Mouse (Mus musculus) neural tube, embryonic 11.5 days (tissue): ENCODE results near the gene Kif17. TPM values are rescaled to one million over a fixed set of nuclear protein-coding genes. Genes with fewer than 3 reads are reported as not detected.

Experiments
- ATAC-seq: fragments of 200-750 bp; cut with Nextera tagmentation; 2 replicates; pipeline ENCODE4 v1.8.0; 2017; ENCODE audit warnings: moderate number of reproducible peaks, mild to moderate bottlenecking, moderate TSS enrichment, moderate library complexity; ENCODE audit not compliant: insufficient read depth, low FRiP score, low TSS enrichment
- DNase-seq: peaks from one replicate; pipeline ENCODE4 v3.0.0-alpha.2; 2015; ENCODE audit warnings: low spot score
- H3K27ac ChIP-seq: fragments of 300-500 bp; sonication (generic); 2 replicates; pipeline ENCODE4 v1.5.1; 2014; ENCODE audit warnings: low read depth, mild to moderate bottlenecking, low read length
- H3K27me3 ChIP-seq: fragments of 300-500 bp; sonication (generic); 2 replicates; pipeline ENCODE4 v1.6.1; 2014; ENCODE audit warnings: mild to moderate bottlenecking, low read length, mixed read lengths; ENCODE audit not compliant: control insufficient read depth, insufficient read depth
- H3K36me3 ChIP-seq: fragments of 300-500 bp; sonication (generic); 2 replicates; pipeline ENCODE4 v1.6.1; 2014; ENCODE audit warnings: mild to moderate bottlenecking, low read length, moderate library complexity, mixed read lengths; ENCODE audit not compliant: control insufficient read depth, insufficient read depth
- H3K4me1 ChIP-seq: fragments of 300-500 bp; sonication (generic); 2 replicates; pipeline ENCODE4 v1.6.1; 2014; ENCODE audit warnings: low read length, mixed read lengths; ENCODE audit not compliant: control insufficient read depth, insufficient read depth
- H3K4me2 ChIP-seq: fragments of 300-500 bp; sonication (generic); 2 replicates; pipeline ENCODE4 v1.6.1; 2014; ENCODE audit warnings: low read depth, mild to moderate bottlenecking, moderate library complexity
- H3K4me3 ChIP-seq: fragments of 300-500 bp; sonication (generic); 2 replicates; pipeline ENCODE4 v1.5.1; 2014; ENCODE audit warnings: low read depth, low read length
- H3K9ac ChIP-seq: fragments of 300-500 bp; sonication (generic); 2 replicates; pipeline ENCODE4 v1.6.1; 2014; ENCODE audit warnings: mild to moderate bottlenecking, low read length
- H3K9me3 ChIP-seq: fragments of 300-500 bp; sonication (generic); 2 replicates; pipeline ENCODE4 v1.6.1; 2016; ENCODE audit warnings: low read length; ENCODE audit not compliant: control insufficient read depth
- WGBS: fragments of 180-500 bp; shearing (Covaris S2); extraction: QIAGEN DNeasy Blood & Tissue Kit; methylation state at CpG from one replicate; pipeline ENCODE4 v1.1.7; 2014; 5-methylcytosine and 5-hydroxymethylcytosine counted together
- polyA plus RNA-seq: library from polyadenylated mRNA; unstranded; fragments of >200 nt; fragmentation: Nextera tagmentation; extraction: Ambion mirVana; gene quantifications from 2 replicates; pipeline ENCODE4 v1.2.1, GENCODE M21; 2014

The Kif17 gene
- polyA plus RNA-seq, 1 experiment from 2014 or later = 0.46 TPM

GRCm38 (mm10) chr4:138251819-138252218 is 1.6 kb downstream of the Kif17 start:
- Histone ChIP-seq H3K4me1 (peaks cover 25% of the 10 kb centered on the region), H3K4me3 (0 out of 2 replicates have a peak overlapping the region, but pooled peaks have one; percentile 9), H3K9ac (peak overlapping the region; percentile 2; the same call in 1 of the 2 replicates), H3K27me3 (peaks cover 40% of the 10 kb centered on the region), H3K4me2 (peak overlapping the region; percentile 99), H3K36me3 (no peaks in the 10 kb centered on the region), H3K9me3 (no peaks in the 10 kb centered on the region), H3K27ac (no peak overlapping the region)
- 0 out of 2 replicates have a peak, but pooled peaks have one; percentile 39 for ATAC-seq
- WGBS = 0% methylated on average over 14 of the region's 14 CpGs
- DNase-seq = peak; percentile 69

DNA sequence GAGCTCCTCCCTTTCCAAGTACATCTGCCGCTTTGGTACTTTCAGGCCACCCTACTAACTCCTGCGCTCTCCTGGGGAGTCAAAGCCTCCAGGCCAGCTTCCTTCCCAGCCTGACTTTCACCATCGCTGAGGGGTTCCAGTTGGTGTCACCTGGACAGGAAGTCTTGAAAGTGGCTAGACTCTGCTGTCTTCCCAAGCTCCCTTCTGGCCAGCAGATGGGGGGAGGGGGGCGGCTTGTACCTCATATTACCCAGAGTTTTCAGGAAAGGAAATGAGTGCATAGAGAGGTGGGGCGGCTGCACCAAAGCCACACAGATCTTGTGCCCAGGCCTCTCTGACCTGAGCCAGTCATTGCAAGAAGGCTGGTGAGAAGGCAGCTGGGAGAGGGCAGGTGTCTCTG is 2.0 kb downstream of the Kif17 start:
- peaks cover 40% of the 10 kb centered on the region for H3K27me3 ChIP-seq
- peak overlapping the region; percentile 2; the same call in 1 of the 2 replicates for H3K9ac ChIP-seq
- WGBS = 11% methylated on average over 5 of the region's 5 CpGs
- peaks cover 25% of the 10 kb centered on the region for H3K4me1 ChIP-seq
- H3K4me2 ChIP-seq = peak overlapping the region; percentile 3; the same call in 1 of the 2 replicates
- ATAC-seq (no peak), DNase-seq (peak; percentile 20)
- H3K27ac ChIP-seq = no peak overlapping the region
- no peaks in the 10 kb centered on the region for H3K9me3 ChIP-seq
- no peaks in the 10 kb centered on the region for H3K36me3 ChIP-seq
- no peak overlapping the region for H3K4me3 ChIP-seq

DNA sequence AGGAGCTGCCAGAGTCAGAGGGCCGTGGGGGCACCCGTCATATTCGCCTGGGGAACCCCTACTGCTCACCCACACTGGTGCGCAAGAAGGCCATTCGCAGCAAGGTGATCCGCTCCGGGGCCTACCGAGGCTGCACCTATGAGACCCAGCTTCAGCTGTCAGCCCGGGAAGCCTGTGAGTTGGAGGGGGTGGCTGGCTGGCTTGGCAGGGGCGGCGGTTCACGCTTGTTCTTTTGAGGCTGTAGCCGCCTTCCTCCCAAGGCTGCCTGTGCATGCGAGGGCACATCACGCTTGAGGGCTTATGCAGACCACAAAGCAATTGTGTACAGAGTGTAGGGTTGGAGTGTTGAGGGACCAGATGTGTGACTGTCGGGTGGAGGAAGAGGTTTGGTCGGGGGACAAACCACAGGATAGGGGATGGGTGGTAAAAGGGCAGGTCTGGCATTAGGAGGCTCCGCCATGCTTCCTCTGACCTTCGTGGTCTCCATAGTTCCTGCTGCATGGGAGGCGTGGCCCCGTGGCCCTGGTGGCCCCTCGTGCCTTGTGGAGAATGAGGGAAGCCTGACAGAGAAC is 7.0 kb downstream of the Kif17 start:
- H3K4me3 ChIP-seq = no peak overlapping the region
- 87% methylated on average over 22 of the region's 22 CpGs for WGBS
- H3K9ac ChIP-seq = no peak overlapping the region
- H3K4me2 ChIP-seq = no peak overlapping the region
- H3K4me1 ChIP-seq = peaks cover 11% of the 10 kb centered on the region
- H3K36me3 ChIP-seq = no peaks in the 10 kb centered on the region
- H3K27me3 ChIP-seq = peaks cover 19% of the 10 kb centered on the region
- DNase-seq (no peak), ATAC-seq (no peak)
- H3K27ac ChIP-seq = no peak overlapping the region
- no peaks in the 10 kb centered on the region for H3K9me3 ChIP-seq

- ATAC-seq = no peak
- H3K9ac ChIP-seq = no peak overlapping the region
- H3K27ac ChIP-seq = no peak overlapping the region
- no peaks in the 10 kb centered on the region for H3K36me3 ChIP-seq
- H3K4me2 ChIP-seq = no peak overlapping the region
- H3K4me1 ChIP-seq = peaks cover 8% of the 10 kb centered on the region; the same call in 1 of the 2 replicates
- DNase-seq = no peak
- H3K4me3 ChIP-seq = no peak overlapping the region
- H3K9me3 ChIP-seq = no peaks in the 10 kb centered on the region
- peaks cover 11% of the 10 kb centered on the region; the same call in 1 of the 2 replicates for H3K27me3 ChIP-seq
- 84% methylated on average over 7 of the region's 7 CpGs for WGBS
Measured at GRCm38 (mm10) chr4:138258663-138259062, 8.4 kb downstream of the Kif17 start.

GRCm38 (mm10) chr4:138259482-138259881 is 9.2 kb downstream of the Kif17 start:
- Histone ChIP-seq H3K4me3 (no peak overlapping the region), H3K36me3 (no peaks in the 10 kb centered on the region), H3K27me3 (peaks cover 6% of the 10 kb centered on the region; the same call in 1 of the 2 replicates), H3K4me1 (peaks cover 8% of the 10 kb centered on the region; the same call in 1 of the 2 replicates), H3K9me3 (no peaks in the 10 kb centered on the region), H3K9ac (no peak overlapping the region), H3K4me2 (no peak overlapping the region), H3K27ac (no peak overlapping the region)
- WGBS = 80% methylated on average over 5 of the region's 5 CpGs
- ATAC-seq (no peak), DNase-seq (no peak)

DNA sequence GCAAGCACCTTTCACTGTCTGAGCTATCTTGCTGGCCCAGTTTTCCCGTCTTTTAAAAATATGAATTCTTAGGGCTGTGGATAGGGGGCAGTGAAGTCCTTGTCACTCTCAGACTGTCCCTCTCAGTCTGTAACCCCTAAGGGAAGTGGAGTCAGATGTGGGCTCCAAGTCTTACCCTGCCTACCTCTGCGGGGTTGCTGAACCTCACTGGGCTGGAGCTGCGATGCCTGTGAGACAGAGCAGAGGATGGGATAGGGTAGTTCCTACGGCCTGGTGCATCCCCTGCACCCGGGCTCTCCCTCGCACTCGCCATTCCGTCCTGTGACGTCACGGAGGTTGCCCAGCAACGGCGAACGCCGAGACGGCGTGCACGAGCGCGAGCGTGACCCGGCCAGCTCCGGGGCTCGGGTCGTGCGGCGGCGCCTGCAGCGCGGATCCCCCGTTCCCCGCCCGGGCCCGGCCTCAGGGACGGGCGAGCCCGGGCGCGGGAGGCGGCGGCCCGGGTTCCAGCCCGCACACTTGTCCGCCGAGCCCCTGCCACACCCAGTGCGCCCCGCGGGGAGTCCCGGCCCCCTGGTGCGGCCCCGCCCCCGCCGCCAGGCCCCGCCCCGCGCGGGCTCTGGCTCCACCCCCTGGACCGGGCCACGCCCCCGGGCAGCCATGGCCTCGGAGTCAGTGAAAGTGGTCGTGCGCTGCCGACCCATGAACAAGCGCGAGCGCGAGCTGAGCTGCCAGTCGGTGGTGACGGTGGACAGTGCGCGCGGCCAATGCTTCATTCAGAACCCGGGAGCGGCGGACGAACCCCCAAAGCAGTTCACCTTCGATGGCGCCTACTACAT is 11.8 kb downstream of the Kif17 start:
- H3K27me3 ChIP-seq = 0 out of 2 replicates have a peak, but pooled peaks cover 6% of the 10 kb centered on the region
- H3K27ac ChIP-seq = no peak overlapping the region
- under 1% methylated on average over 67 of the region's 78 CpGs for WGBS

GRCm38 (mm10) chr4:138267869-138268268 is 17.6 kb downstream of the Kif17 start:
- Histone ChIP-seq H3K36me3 (no peaks in the 10 kb centered on the region), H3K27ac (no peak overlapping the region), H3K27me3 (0 out of 2 replicates have a peak, but pooled peaks cover 4% of the 10 kb centered on the region), H3K9ac (no peak overlapping the region), H3K4me2 (no peak overlapping the region), H3K9me3 (no peaks in the 10 kb centered on the region), H3K4me3 (no peak overlapping the region), H3K4me1 (no peaks in the 10 kb centered on the region)
- DNase-seq (no peak), ATAC-seq (no peak)
- WGBS = 89% methylated on average over 10 of the region's 10 CpGs

More for the DNA sequence above, 11.8 kb downstream of the Kif17 start:
- H3K4me1 ChIP-seq = peaks cover 8% of the 10 kb centered on the region; the same call in 1 of the 2 replicates
- ATAC-seq = peak; percentile 85
- peak overlapping the region; percentile 80 for H3K4me2 ChIP-seq
- no peaks in the 10 kb centered on the region for H3K36me3 ChIP-seq
- H3K9me3 ChIP-seq = no peaks in the 10 kb centered on the region
- H3K9ac ChIP-seq = peak overlapping the region; percentile 36
- H3K4me3 ChIP-seq = peak overlapping the region; percentile 71
- peak; percentile 90 for DNase-seq

GRCm38 (mm10) chr4:138272011-138272997 is 22.1 kb downstream of the Kif17 start:
- Histone ChIP-seq H3K27me3 (no peaks in the 10 kb centered on the region), H3K36me3 (no peaks in the 10 kb centered on the region), H3K4me1 (no peaks in the 10 kb centered on the region), H3K4me3 (no peak overlapping the region), H3K27ac (no peak overlapping the region), H3K9me3 (no peaks in the 10 kb centered on the region), H3K4me2 (no peak overlapping the region), H3K9ac (no peak overlapping the region)
- no peak for DNase-seq
- ATAC-seq = no peak
- 71% methylated on average over 14 of the region's 14 CpGs for WGBS
